Mouse (Mus musculus): Measurements from ENCODE around the gene Pkmyt1.

Pkmyt1 gene

GRCm38 (mm10) chr17:23748631-23749391, 22.7 kb downstream of the Pkmyt1 start:
- TF ChIP-seq GATA4 (IDR thresholded peaks at IDR 0.05; ENCODE audit: insufficient replicate concordance, low read length) = no peak

- TF ChIP-seq GATA4 (IDR thresholded peaks at IDR 0.05; ENCODE audit: insufficient replicate concordance, low read length) = no peak
These were observed 23.5 kb downstream of the Pkmyt1 start for GRCm38 (mm10) chr17:23749400-23750191.

GRCm38 (mm10) chr17:23755689-23756088, 29.6 kb downstream of the Pkmyt1 start:
- no peak for TF ChIP-seq GATA4 (IDR thresholded peaks at IDR 0.05; ENCODE audit: insufficient replicate concordance, low read length)

- TF ChIP-seq GATA4 (IDR thresholded peaks at IDR 0.05; ENCODE audit: insufficient replicate concordance, low read length) = no peak
These were observed 31.4 kb downstream of the Pkmyt1 start for GRCm38 (mm10) chr17:23757581-23757980.

GRCm38 (mm10) chr17:23758801-23759200, 32.7 kb downstream of the Pkmyt1 start:
- no peak for TF ChIP-seq GATA4 (IDR thresholded peaks at IDR 0.05; ENCODE audit: insufficient replicate concordance, low read length)

- TF ChIP-seq GATA4 (IDR thresholded peaks at IDR 0.05; ENCODE audit: insufficient replicate concordance, low read length) = no peak
These were observed 34.1 kb downstream of the Pkmyt1 start for GRCm38 (mm10) chr17:23760231-23760630.

GRCm38 (mm10) chr17:23761155-23761554, 35.0 kb downstream of the Pkmyt1 start:
- no peak for TF ChIP-seq GATA4 (IDR thresholded peaks at IDR 0.05; ENCODE audit: insufficient replicate concordance, low read length)

- no peak for TF ChIP-seq GATA4 (IDR thresholded peaks at IDR 0.05; ENCODE audit: insufficient replicate concordance, low read length)
These were observed 36.8 kb downstream of the Pkmyt1 start for GRCm38 (mm10) chr17:23762976-23763375.

GRCm38 (mm10) chr17:23770493-23770892, 44.4 kb downstream of the Pkmyt1 start:
- no peak for TF ChIP-seq GATA4 (IDR thresholded peaks at IDR 0.05; ENCODE audit: insufficient replicate concordance, low read length)

- no peak for TF ChIP-seq GATA4 (IDR thresholded peaks at IDR 0.05; ENCODE audit: insufficient replicate concordance, low read length)
These were observed 44.8 kb downstream of the Pkmyt1 start for GRCm38 (mm10) chr17:23770896-23771283.

- no peak; the same call in 1 of the 2 replicates for TF ChIP-seq GATA4 (IDR thresholded peaks at IDR 0.05; ENCODE audit: insufficient replicate concordance, low read length)
These were observed 45.4 kb downstream of the Pkmyt1 start, which contains the start of gene Flywch1 for GRCm38 (mm10) chr17:23771284-23772218. Gene Flywch1, minus strand, starts transcription at chr17:23771602.

GRCm38 (mm10) chr17:23773676-23774075, 47.5 kb downstream of the Pkmyt1 start:
- no peak for TF ChIP-seq GATA4 (IDR thresholded peaks at IDR 0.05; ENCODE audit: insufficient replicate concordance, low read length)

- TF ChIP-seq GATA4 (IDR thresholded peaks at IDR 0.05; ENCODE audit: insufficient replicate concordance, low read length) = no peak
These were observed 48.0 kb downstream of the Pkmyt1 start for GRCm38 (mm10) chr17:23774090-23774489.

- TF ChIP-seq GATA4 (IDR thresholded peaks at IDR 0.05; ENCODE audit: insufficient replicate concordance, low read length) = no peak
These were observed 50.1 kb downstream of the Pkmyt1 start for GRCm38 (mm10) chr17:23776216-23776615.

GRCm38 (mm10) chr17:23777141-23777540, 51.0 kb downstream of the Pkmyt1 start:
- TF ChIP-seq GATA4 (IDR thresholded peaks at IDR 0.05; ENCODE audit: insufficient replicate concordance, low read length) = no peak

All from liver, adult (tissue).